Mouse (Mus musculus) hindbrain, embryonic 13.5 days (tissue): ENCODE measurements around the gene Kif5a. TPM values are rescaled to one million over a fixed set of nuclear protein-coding genes. Genes with fewer than 3 reads are reported as not detected.

Experiments used
- ATAC-seq: fragments of 200-750 bp; cut with Nextera tagmentation; 2 replicates; pipeline ENCODE4 v1.8.0; 2017; ENCODE audit warnings: moderate TSS enrichment; ENCODE audit not compliant: low FRiP score
- H3K27ac ChIP-seq: fragments of 300-500 bp; sonication (generic); 2 replicates; pipeline ENCODE4 v1.5.1; 2015; ENCODE audit warnings: inconsistent platforms, mild to moderate bottlenecking, moderate library complexity
- H3K27me3 ChIP-seq: fragments of 300-500 bp; sonication (generic); 2 replicates; pipeline ENCODE4 v1.6.1; 2015; ENCODE audit warnings: mild to moderate bottlenecking, inconsistent platforms
- H3K36me3 ChIP-seq: fragments of 300-500 bp; sonication (generic); 2 replicates; pipeline ENCODE4 v1.6.1; 2015; ENCODE audit warnings: mild to moderate bottlenecking, inconsistent platforms
- H3K4me1 ChIP-seq: fragments of 300-500 bp; sonication (generic); replicated peaks from 2 replicates; pipeline ENCODE4 v1.6.1; 2015; ENCODE audit warnings: inconsistent platforms
- H3K4me2 ChIP-seq: fragments of 300-500 bp; sonication (generic); 2 replicates; pipeline ENCODE4 v1.6.1; 2015; ENCODE audit warnings: inconsistent platforms, mild to moderate bottlenecking, moderate library complexity
- H3K4me3 ChIP-seq: fragments of 300-500 bp; sonication (generic); 2 replicates; pipeline ENCODE4 v1.5.1; 2015; ENCODE audit warnings: mild to moderate bottlenecking, inconsistent platforms
- H3K9ac ChIP-seq: fragments of 300-500 bp; sonication (generic); 2 replicates; pipeline ENCODE4 v1.6.1; 2015; ENCODE audit warnings: mild to moderate bottlenecking, inconsistent platforms
- H3K9me3 ChIP-seq: fragments of 300-500 bp; sonication (generic); 2 replicates; pipeline ENCODE4 v1.6.1; 2016; ENCODE audit warnings: inconsistent platforms
- WGBS: fragments of 180-500 bp; shearing (Covaris S2); methylation state at CpG from one replicate; pipeline ENCODE4 v1.1.7; 2015; 5-methylcytosine and 5-hydroxymethylcytosine counted together
- polyA plus RNA-seq: library from polyadenylated mRNA; unstranded; fragments of >200 nt; fragmentation: Nextera tagmentation; extraction: Ambion mirVana; gene quantifications from 2 replicates; pipeline ENCODE4 v1.2.1, GENCODE M21; 2015

The Kif5a gene
- polyA plus RNA-seq, 1 experiment from 2014 or later: 86.3 TPM

DNA sequence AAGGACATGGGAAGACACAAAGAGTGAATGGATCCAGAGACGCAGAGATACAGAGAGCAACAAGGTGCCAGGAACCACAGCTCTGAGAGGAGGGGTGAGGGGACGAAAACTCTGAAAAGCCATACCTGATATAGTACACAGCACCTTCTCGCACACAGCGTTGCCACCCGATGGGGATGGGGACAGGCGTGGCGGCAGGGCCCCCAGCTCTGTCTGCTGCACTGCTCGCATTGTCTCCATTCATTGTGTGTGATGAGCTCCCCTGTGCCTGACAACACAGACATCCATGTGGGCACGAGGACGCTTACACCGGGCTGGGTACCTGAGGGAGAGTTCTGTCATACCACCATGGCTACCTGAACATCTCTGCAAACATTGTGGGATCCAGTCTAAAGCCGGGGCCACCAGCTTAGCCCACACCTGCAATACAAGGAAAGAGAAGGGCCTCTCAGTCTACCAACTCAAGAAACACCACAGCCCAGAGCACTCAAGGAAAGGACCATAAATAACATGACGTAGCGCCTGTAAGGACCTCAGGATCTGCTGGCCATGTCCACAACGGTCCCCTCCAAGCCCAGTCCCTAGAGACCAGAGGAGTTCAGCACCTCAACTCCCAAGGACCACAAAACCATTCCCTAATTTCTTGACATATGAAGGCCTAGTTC is 24.3 kb upstream of the Kif5a start:
- peak overlapping the region; percentile 88 for H3K9ac ChIP-seq
- H3K36me3 ChIP-seq: peaks cover 51% of the 10 kb centered on the region
- H3K4me3 ChIP-seq: peak overlapping the region; percentile 63
- peaks cover 63% of the 10 kb centered on the region for H3K4me1 ChIP-seq
- WGBS: 67% methylated on average over 15 of the region's 15 CpGs
- H3K27me3 ChIP-seq: no peaks in the 10 kb centered on the region
- H3K4me2 ChIP-seq: peak overlapping the region; percentile 92
- peak overlapping the region; percentile 98 for H3K27ac ChIP-seq
- H3K9me3 ChIP-seq: no peaks in the 10 kb centered on the region
- ATAC-seq: no peak

DNA sequence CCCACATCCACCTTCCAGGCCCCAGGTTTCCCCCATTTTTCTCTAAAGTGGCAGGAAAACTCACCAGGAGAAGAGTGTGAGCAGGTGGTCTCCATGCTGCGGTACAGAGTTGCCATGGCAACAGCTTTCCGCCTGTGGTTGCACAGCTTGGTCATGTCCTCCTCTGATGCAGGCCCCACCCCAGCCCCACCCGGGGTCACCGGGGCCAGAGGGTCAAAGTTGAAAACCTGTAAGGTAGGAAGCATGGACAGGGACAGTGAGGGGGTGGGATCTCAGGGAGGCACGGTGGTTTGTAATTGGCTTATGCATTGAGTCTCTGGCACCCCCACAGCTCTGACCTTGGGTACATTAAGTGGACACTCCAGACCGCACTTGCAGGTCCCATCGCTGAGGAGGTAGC is 23.6 kb upstream of the Kif5a start:
- WGBS: 43% methylated on average over 7 of the region's 7 CpGs

DNA sequence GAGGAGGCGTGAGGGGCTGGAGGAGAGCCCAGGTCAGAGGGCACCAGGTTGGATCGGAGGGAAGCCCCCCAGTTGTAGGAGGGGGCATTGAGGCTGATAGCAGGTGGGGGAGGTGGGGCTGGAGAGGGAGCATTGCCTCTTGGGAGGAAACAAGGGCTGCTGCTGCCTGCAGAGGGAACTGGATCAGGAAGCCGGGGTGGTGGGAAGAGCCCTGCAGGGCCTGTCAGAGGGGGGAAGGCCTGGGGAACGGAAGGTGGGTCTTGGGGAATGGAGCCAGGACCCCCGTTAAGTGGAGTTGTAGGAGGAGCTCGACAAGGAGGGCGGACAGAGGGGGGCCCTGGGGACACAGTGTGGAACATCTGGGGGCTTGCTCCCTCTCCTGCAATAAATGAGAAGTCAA is 23.0 kb upstream of the Kif5a start:
- WGBS: 64% methylated on average over 7 of the region's 7 CpGs
- Histone ChIP-seq H3K4me2 (peak overlapping the region; percentile 92), H3K4me1 (peaks cover 51% of the 10 kb centered on the region), H3K9ac (peak overlapping the region; percentile 88), H3K9me3 (no peaks in the 10 kb centered on the region), H3K27me3 (no peaks in the 10 kb centered on the region), H3K36me3 (peaks cover 63% of the 10 kb centered on the region), H3K27ac (peak overlapping the region; percentile 60), H3K4me3 (peak overlapping the region; percentile 63)
- no peak for ATAC-seq

More for the DNA sequence above, 23.6 kb upstream of the Kif5a start:
- no peaks in the 10 kb centered on the region for H3K9me3 ChIP-seq
- H3K4me1 ChIP-seq: peaks cover 56% of the 10 kb centered on the region
- H3K9ac ChIP-seq: peak overlapping the region; percentile 88
- peak overlapping the region; percentile 63 for H3K4me3 ChIP-seq
- peak overlapping the region; percentile 98 for H3K27ac ChIP-seq
- H3K4me2 ChIP-seq: peak overlapping the region; percentile 92
- no peak for ATAC-seq
- H3K36me3 ChIP-seq: peaks cover 57% of the 10 kb centered on the region
- no peaks in the 10 kb centered on the region for H3K27me3 ChIP-seq

DNA sequence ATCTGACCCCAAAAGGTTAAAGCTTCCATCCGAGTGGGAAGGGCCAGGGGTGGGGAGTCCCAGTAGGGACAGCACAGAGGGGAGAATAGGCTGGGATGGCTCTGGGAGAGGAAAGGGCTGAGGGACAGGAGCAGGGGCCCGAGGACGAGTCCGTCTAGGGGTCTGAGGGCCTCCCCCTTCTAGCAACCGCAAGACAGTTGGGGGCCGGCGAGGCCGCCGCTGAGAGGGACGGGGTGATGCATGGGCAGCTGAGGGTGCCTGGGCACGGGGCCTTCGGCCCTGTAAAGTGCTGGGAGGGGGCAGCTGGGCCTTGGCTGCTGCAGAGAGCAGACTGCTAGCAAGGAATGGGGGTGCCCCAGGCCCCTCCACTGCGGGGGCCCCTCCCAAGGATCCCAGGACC is 22.5 kb upstream of the Kif5a start:
- H3K27ac ChIP-seq: peak overlapping the region; percentile 15; the same call in 1 of the 2 replicates
- peak overlapping the region; percentile 8; the same call in 1 of the 2 replicates for H3K4me2 ChIP-seq

DNA sequence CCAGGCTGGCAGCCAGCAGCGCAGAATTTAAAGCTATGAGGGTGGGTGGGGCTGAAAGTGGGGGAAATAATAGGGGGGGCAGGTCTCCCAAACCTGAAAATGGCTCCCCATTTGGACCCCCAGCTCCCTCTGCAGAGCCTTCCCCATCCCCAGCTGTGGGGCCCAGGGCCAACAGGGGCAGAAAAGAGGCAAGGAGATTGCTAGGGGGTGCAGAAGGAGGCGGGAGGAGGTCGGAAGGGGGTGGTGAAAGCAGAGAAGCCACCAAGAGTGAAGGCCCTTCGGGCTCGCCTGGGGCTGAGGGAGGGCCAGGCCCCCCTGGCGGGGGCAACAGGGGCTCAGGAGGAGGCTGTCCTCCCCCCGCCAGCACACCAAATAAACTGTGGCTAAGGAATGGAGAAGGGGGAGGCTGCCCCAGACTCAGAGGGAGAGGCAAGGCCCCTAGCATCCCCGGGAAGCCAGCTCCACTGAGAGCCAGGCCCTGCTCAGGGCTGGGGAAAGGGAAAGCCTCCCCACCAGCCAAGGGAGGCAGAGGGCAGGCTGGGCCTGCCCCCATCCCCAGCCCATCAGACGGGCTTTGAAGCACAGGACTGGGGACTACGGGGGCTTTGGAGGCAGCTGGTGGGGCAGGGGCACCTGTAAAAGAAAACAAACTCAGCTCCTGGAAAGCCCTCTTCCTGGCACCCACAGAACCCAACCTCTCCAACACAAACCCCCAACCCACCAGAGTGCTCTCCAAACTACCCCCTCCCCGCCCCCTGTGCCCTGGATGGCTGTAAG is 21.8 kb upstream of the Kif5a start:
- peaks cover 48% of the 10 kb centered on the region for H3K4me1 ChIP-seq
- H3K27me3 ChIP-seq: no peaks in the 10 kb centered on the region
- peak overlapping the region; percentile 88 for H3K9ac ChIP-seq
- peak overlapping the region; percentile 31; the same call in 1 of the 2 replicates for H3K27ac ChIP-seq
- no peaks in the 10 kb centered on the region for H3K9me3 ChIP-seq
- peaks cover 76% of the 10 kb centered on the region for H3K36me3 ChIP-seq
- no peak overlapping the region for H3K4me2 ChIP-seq
- H3K4me3 ChIP-seq: no peak overlapping the region
- WGBS: 76% methylated on average over 11 of the region's 11 CpGs
- ATAC-seq: no peak

More for the DNA sequence above, 22.5 kb upstream of the Kif5a start:
- Histone ChIP-seq H3K9ac (peak overlapping the region; percentile 88), H3K4me3 (no peak overlapping the region), H3K36me3 (peaks cover 68% of the 10 kb centered on the region), H3K9me3 (no peaks in the 10 kb centered on the region), H3K27me3 (no peaks in the 10 kb centered on the region), H3K4me1 (peaks cover 49% of the 10 kb centered on the region)
- ATAC-seq: no peak
- WGBS: 74% methylated on average over 13 of the region's 13 CpGs

DNA sequence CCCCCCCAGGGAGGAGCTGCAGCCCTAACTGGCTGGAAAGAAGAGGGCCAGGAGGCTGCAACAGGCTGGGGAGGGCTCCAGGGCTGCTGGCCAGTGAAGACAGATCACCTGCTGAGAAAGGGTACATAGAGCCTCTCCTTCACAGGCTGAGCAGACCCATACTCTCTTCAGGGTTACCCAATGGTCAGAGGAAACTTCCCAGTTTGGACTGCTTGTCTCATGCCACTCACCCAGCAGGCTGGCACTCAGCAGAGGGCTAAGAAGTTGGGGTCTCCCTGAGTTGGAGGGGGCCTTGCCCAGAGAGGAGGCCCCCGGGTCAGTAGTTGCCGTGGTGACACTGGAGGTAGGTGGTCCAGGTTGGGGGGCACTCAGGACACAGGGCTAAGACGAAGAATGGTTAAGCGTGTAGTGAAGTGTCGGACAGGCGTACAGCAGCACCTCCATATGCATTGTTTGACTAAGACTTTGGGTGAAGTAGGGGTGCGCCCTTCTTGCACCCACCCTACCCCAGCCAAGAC is 21.0 kb upstream of the Kif5a start:
- no peak for ATAC-seq

DNA sequence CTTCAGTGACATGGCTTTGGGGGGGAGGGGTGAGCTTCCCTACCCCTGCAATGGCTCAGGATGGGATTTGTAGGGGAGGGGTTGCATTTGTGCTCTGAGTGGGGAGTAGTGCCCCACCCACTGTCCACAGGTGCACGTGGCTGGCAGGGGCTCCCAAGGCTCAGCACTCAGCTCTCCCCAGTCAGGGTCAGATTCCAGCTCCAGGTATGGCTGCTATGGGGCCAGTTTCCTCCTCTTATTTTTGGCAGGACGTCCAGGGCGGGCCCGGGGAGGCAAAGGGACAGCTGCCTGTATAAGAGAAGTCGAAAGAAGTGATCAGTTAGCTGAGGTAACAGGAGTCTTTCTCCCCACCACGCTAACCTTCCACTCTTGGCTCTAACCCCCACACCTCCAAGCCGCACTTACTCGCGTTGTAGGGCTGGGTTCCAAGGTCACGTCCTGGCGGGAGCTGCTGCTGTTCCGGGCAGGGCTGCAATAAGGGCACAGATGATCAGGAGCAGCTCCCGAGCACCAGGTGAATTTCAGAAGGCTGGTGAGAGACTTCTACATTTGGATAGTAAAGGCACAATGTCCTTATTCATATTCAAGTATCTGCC is 19.6 kb upstream of the Kif5a start:
- Histone ChIP-seq H3K27ac (no peak overlapping the region), H3K4me1 (peaks cover 36% of the 10 kb centered on the region), H3K4me3 (no peak overlapping the region), H3K27me3 (no peaks in the 10 kb centered on the region), H3K4me2 (no peak overlapping the region), H3K36me3 (peaks cover 98% of the 10 kb centered on the region), H3K9me3 (no peaks in the 10 kb centered on the region), H3K9ac (no peak overlapping the region)
- WGBS: 90% methylated on average over 13 of the region's 13 CpGs
- ATAC-seq: no peak

More for the DNA sequence above, 21.0 kb upstream of the Kif5a start:
- no peaks in the 10 kb centered on the region for H3K27me3 ChIP-seq
- no peak overlapping the region for H3K4me3 ChIP-seq
- H3K4me1 ChIP-seq: peaks cover 40% of the 10 kb centered on the region
- H3K9ac ChIP-seq: peak overlapping the region; percentile 88; the same call in 1 of the 2 replicates
- H3K27ac ChIP-seq: no peak overlapping the region
- WGBS: 85% methylated on average over 7 of the region's 7 CpGs
- no peak overlapping the region for H3K4me2 ChIP-seq
- H3K36me3 ChIP-seq: peaks cover 83% of the 10 kb centered on the region
- H3K9me3 ChIP-seq: no peaks in the 10 kb centered on the region

DNA sequence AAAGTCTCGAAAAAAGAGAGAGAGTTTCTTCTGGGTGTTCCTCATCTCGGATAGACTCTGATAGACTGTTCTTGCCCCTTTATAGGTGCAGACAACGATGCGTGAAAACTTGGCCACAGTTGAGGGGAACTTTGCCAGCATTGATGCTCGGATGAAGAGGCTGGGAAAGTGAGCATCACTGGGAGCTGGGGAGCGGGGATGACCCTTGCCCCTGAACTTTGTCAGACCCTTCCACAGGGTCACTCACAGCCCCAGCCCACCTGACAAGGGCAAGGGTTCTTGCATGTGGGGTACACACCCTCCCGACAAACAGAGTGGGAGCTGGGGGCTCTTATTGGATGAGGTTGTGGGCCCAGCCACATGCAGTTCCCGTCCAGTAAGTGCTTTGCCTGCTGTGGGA is 18.2 kb upstream of the Kif5a start:
- Histone ChIP-seq H3K4me3 (no peak overlapping the region), H3K4me1 (peaks cover 22% of the 10 kb centered on the region), H3K9me3 (no peaks in the 10 kb centered on the region), H3K9ac (no peak overlapping the region), H3K36me3 (peaks cover 100% of the 10 kb centered on the region), H3K4me2 (no peak overlapping the region), H3K27ac (no peak overlapping the region), H3K27me3 (no peaks in the 10 kb centered on the region)
- WGBS: 87% methylated on average over 8 of the region's 8 CpGs
- ATAC-seq: no peak

DNA sequence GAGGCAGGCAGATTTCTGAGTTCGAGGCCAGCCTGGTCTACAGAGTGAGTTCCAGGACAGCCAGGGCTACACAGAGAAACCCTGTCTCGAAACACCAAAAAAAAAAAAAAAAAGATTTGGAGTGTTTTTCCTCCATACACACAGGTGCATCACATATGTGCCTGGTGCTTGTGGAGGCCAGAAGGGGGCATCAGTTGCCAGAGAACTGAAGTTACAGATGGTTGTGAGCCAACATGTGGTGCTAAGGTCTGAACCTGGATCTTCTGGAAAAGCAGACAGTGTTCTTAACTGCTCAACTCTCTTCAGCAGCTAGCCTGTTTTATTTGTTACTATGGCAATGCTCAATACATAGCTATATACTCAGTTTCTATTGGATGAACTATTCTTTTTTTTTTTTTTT is 16.6 kb upstream of the Kif5a start:
- H3K4me3 ChIP-seq: no peak overlapping the region
- H3K27me3 ChIP-seq: no peaks in the 10 kb centered on the region
- no peak overlapping the region for H3K27ac ChIP-seq
- 96% methylated on average over 2 of the region's 2 CpGs for WGBS
- H3K36me3 ChIP-seq: peaks cover 100% of the 10 kb centered on the region
- no peak for ATAC-seq
- H3K4me1 ChIP-seq: peaks cover 6% of the 10 kb centered on the region
- H3K4me2 ChIP-seq: no peak overlapping the region
- no peaks in the 10 kb centered on the region for H3K9me3 ChIP-seq
- no peak overlapping the region for H3K9ac ChIP-seq

DNA sequence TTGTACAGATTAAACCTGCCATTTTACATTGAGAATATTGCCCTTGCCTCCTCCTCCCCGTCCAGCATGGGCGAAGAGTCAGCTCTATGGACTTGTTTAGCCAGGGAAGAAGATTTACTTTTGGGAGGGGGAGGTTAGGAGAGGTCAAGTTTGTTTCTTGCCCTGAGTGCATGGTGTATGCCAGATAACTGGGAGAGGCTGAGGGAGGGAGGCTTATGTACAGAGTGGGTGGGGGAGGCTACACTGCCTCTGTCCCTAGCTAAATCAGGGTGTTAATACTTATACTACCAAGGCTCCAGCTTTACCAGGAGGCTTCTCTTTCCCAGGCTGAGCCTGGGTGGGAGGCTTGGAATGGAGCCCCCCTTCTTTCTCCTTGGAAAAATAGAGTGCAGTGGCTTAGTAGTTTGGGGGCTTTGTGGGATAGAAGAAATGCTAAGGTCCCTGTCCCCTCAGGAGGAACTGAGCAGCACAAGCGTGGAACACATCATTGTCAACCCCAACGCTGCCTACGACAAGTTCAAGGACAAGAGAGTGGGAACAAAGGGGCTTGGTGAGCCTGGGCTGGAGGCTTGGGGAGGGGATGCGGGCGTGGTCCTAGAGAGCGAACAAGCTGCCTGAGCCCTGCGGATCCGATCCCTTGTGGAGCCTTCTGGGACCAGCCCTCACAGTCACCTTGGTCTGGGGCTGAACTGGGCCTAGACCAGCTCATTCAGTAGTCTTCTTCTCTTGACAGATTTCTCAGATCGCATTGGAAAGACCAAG is 11.3 kb upstream of the Kif5a start:
- Histone ChIP-seq H3K27me3 (no peaks in the 10 kb centered on the region), H3K9me3 (no peaks in the 10 kb centered on the region), H3K27ac (no peak overlapping the region), H3K4me2 (no peak overlapping the region), H3K4me1 (peaks cover 20% of the 10 kb centered on the region), H3K4me3 (no peak overlapping the region), H3K36me3 (peaks cover 95% of the 10 kb centered on the region), H3K9ac (no peak overlapping the region)
- 89% methylated on average over 11 of the region's 11 CpGs for whole genome bisulfite sequencing
- no peak for ATAC-seq

DNA sequence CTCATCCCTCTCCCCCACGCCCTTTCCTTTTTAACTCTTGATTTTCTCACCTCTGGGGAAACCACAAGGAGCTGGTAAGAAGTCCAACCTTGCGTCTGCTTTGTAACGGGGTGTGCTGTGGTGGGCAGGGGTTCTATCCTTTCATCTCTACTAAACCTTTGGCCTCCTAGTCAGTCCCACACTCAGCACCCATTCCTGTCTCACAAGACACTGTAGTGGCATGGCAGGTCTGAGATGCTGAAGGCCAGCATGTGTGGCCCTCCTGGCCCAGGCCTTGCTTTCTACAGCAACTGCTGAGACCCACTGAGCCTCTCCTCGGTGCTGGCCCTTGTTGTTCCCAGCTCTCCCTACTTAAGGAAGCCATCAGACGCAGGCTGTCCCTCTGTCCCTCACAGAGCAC is 9.2 kb upstream of the Kif5a start:
- no peaks in the 10 kb centered on the region for H3K27me3 ChIP-seq
- H3K27ac ChIP-seq: no peak overlapping the region
- H3K36me3 ChIP-seq: peaks cover 87% of the 10 kb centered on the region
- no peak overlapping the region for H3K4me3 ChIP-seq
- H3K4me2 ChIP-seq: no peak overlapping the region
- H3K4me1 ChIP-seq: peaks cover 41% of the 10 kb centered on the region
- no peak for ATAC-seq
- WGBS: 92% methylated on average over 5 of the region's 5 CpGs
- H3K9ac ChIP-seq: no peak overlapping the region
- no peaks in the 10 kb centered on the region for H3K9me3 ChIP-seq
